Mouse (Mus musculus): ENCODE measurements at regions not wholly inside any gene's neighbourhood (a gene's known extent, or its start where the extent isn't known, plus 50 kb on each side); places are given as distances from the start of the nearest gene placed in this dataset.

DNA sequence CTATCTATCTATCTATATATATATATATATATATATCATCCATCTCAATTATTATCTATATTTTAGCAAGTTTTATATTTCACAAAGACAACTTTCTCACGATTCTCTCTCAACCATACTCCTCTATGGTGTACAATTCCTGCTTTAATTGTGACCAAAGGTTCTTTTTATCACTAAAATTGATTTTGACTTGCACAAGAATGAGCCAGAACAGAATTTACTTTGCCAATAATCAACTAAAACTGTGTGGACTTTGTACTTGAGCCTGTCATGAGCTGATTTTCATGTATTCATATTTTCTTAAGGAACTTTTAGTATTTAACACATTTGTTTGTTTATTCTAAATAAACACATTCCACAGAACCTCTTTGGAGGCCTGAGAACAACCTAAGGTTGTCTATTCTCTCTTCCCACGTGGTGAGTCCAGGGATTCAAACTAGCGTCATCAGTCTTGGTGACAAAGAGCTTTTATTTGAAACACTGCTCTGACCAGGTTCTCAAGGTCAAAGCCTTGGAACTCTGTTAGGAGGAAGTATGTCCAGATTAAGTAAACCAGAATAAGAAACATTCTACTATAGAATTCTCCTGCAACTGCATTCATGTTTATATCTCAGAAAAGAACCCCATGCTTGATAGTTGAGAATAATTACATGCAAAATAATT is 207.7 kb downstream of the Gm11146 start:
- TF ChIP-seq POLR2A (IDR thresholded peaks at IDR 0.05; ENCODE audit: borderline replicate concordance, insufficient read depth, low read length), result no peak
- TF ChIP-seq CTCF (IDR thresholded peaks at IDR 0.05; ENCODE audit: borderline replicate concordance, insufficient read depth, low read depth, low read length), result no peak
